Mouse (Mus musculus) forebrain, embryonic 10.5 days (tissue): ENCODE results near the gene Ppargc1a. TPM values are rescaled to one million over a fixed set of nuclear protein-coding genes. Genes with fewer than 3 reads are reported as not detected.

ENCODE experiments used
- DNase-seq: peaks from one replicate; pipeline ENCODE4 v3.0.0-alpha.2; 2017; ENCODE audit warnings: low spot score; ENCODE audit errors: extremely low spot score
- H3K27ac ChIP-seq: fragments of 300-500 bp; sonication (generic); 2 replicates; pipeline ENCODE4 v1.5.1; 2016; ENCODE audit warnings: mild to moderate bottlenecking
- H3K27me3 ChIP-seq: fragments of 300-500 bp; sonication (generic); 2 replicates; pipeline ENCODE4 v1.6.1; 2016; ENCODE audit warnings: mild to moderate bottlenecking; ENCODE audit not compliant: poor library complexity, severe bottlenecking
- H3K36me3 ChIP-seq: fragments of 300-500 bp; sonication (generic); replicated peaks from 2 replicates; pipeline ENCODE4 v1.6.1; 2016; ENCODE audit warnings: mild to moderate bottlenecking, moderate library complexity
- H3K4me1 ChIP-seq: fragments of 300-500 bp; sonication (generic); 2 replicates; pipeline ENCODE4 v1.6.1; 2016
- H3K4me3 ChIP-seq: fragments of 300-500 bp; sonication (generic); 2 replicates; pipeline ENCODE4 v1.5.1; 2016; ENCODE audit warnings: mild to moderate bottlenecking, moderate library complexity
- H3K9me3 ChIP-seq: fragments of 300-500 bp; sonication (generic); 2 replicates; pipeline ENCODE4 v1.6.1; 2016; ENCODE audit warnings: mild to moderate bottlenecking, moderate library complexity
- WGBS: fragments of 180-500 bp; shearing (Covaris S2); methylation state at CpG from one replicate; pipeline ENCODE4 v1.1.7; 2016; 5-methylcytosine and 5-hydroxymethylcytosine counted together
- polyA plus RNA-seq: library from polyadenylated mRNA; unstranded; fragments of >200 nt; fragmentation: Nextera tagmentation; extraction: Ambion mirVana; gene quantifications from 2 replicates; pipeline ENCODE4 v1.2.1, GENCODE M21; 2016

The Ppargc1a gene
- 2.0 and 2.6 TPM in 2 replicates for polyA plus RNA-seq

DNA sequence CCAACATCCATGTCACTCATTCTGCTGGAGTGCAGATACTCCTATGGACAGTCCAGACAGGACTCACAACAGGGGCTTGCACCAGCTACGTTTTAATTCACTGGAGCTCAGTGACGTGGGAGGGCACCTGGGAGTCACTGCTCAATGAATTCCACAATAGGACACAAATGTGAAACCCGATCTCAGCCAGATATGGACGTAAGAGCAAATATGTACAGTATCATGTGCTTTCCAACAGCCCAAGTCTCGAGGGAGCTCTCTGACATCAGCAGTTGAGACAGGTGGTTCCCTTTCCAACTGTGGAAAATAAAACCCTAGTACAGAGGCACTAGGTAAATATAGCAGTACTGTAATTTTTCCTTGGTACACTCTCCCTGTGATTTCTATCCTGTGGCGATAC is at the start of gene Ppargc1a:
Gene Ppargc1a, minus strand, starts transcription at position 68 of the 400 bp plus-strand sequence.
- no peak for DNase-seq
- H3K36me3 ChIP-seq, result no peaks in the 10 kb centered on the region
- no peak within 1 kb of the TSS for H3K27ac ChIP-seq
- no peak within 1 kb of the TSS for H3K4me3 ChIP-seq
- H3K9me3 ChIP-seq, result no peaks in the 10 kb centered on the region
- WGBS, result 77% methylated on average over 6 of the region's 6 CpGs
- H3K4me1 ChIP-seq, result peaks cover 11% of the 10 kb centered on the region
- H3K27me3 ChIP-seq, result no peaks in the 10 kb centered on the region

- DNase-seq, result no peak
Observed at GRCm38 (mm10) chr5:51616877-51617276, 49.4 kb upstream of the Ppargc1a start.

GRCm38 (mm10) chr5:51612049-51612448 is 44.5 kb upstream of the Ppargc1a start:
- no peaks in the 10 kb centered on the region for H3K27me3 ChIP-seq
- DNase-seq, result no peak
- H3K4me1 ChIP-seq, result no peaks in the 10 kb centered on the region
- H3K36me3 ChIP-seq, result no peaks in the 10 kb centered on the region
- H3K9me3 ChIP-seq, result no peaks in the 10 kb centered on the region
- H3K4me3 ChIP-seq, result no peak overlapping the region
- 93% methylated on average over 4 of the region's 4 CpGs for WGBS
- H3K27ac ChIP-seq, result no peak overlapping the region

More at GRCm38 (mm10) chr5:51616877-51617276, 49.4 kb upstream of the Ppargc1a start:
- Histone ChIP-seq H3K36me3 (no peaks in the 10 kb centered on the region), H3K27ac (no peak overlapping the region), H3K4me1 (no peaks in the 10 kb centered on the region), H3K9me3 (peaks cover 6% of the 10 kb centered on the region), H3K27me3 (no peaks in the 10 kb centered on the region), H3K4me3 (no peak overlapping the region)
- 82% methylated on average over 1 of the region's 1 CpGs for WGBS

DNA sequence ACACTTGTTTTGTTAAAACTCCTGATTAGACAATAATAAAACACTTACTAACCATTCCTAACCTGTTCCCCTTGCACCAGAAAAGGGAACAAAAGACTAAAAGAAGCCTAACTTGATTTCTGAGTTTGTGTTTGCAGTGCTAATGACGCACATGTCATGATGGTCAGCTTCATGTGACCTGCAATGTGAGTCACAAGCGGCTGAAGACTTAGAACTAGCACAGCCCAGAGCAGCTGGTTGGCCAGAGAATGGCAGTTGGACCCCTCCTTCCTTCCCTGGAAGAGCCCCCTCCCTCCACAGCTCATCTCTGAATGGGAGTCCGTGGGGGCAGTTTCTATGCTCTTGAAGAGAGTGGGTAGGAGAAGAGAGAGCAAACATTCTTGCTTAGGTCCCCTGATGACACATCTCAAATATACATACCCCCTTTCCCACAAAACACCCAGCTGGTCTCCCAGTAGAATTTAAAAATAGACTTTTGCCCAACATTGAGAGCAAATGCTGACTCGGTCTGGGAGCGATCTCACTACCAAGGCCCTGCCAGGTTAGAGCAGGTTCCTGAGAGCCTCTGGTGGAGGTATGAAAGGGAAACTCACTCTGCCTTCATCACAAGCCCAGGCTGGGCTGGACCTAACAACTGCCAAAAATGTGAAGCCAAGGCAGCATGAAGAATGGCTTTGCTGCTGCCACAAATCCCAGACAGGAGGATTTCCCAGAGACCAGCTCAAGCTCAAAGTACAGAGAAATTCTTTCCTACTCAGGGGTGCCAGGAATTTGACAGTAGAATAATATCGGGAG is 40.4 kb upstream of the Ppargc1a start:
- 86% methylated on average over 6 of the region's 6 CpGs for WGBS
- Histone ChIP-seq H3K4me1 (no peaks in the 10 kb centered on the region), H3K4me3 (no peak overlapping the region), H3K27ac (no peak overlapping the region), H3K27me3 (no peaks in the 10 kb centered on the region), H3K9me3 (no peaks in the 10 kb centered on the region), H3K36me3 (no peaks in the 10 kb centered on the region)
- no peak for DNase-seq

GRCm38 (mm10) chr5:51599549-51599948 is 32.0 kb upstream of the Ppargc1a start:
- Histone ChIP-seq H3K36me3 (no peaks in the 10 kb centered on the region), H3K27ac (no peak overlapping the region), H3K4me3 (no peak overlapping the region), H3K4me1 (no peaks in the 10 kb centered on the region), H3K9me3 (no peaks in the 10 kb centered on the region), H3K27me3 (no peaks in the 10 kb centered on the region)
- WGBS, result 87% methylated on average over 6 of the region's 6 CpGs
- DNase-seq, result no peak

DNA sequence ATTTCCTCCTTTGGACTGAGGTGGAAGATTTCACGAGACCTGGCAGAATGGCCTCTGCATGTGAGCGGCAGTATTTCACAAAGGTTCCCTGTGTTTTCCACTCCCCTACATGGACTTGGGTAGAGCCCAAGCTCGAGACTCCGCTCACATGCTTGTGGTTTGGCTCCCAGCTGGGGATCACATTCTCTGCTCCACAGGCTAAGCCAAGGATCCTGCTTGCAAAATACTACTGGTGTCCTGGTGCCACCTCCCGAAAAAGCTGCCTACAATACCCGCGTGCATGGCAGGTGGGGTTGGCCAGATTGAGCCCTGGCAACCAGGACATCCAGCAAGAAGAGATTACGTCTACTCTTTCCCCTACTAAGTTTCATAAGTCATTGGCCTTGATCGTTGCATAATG is 28.1 kb upstream of the Ppargc1a start:
- no peaks in the 10 kb centered on the region for H3K9me3 ChIP-seq
- no peak overlapping the region for H3K27ac ChIP-seq
- H3K36me3 ChIP-seq, result no peaks in the 10 kb centered on the region
- WGBS, result 94% methylated on average over 9 of the region's 9 CpGs
- H3K27me3 ChIP-seq, result no peaks in the 10 kb centered on the region
- no peak overlapping the region for H3K4me3 ChIP-seq
- H3K4me1 ChIP-seq, result 0 out of 2 replicates have a peak, but pooled peaks cover 5% of the 10 kb centered on the region
- no peak for DNase-seq

- DNase-seq, result no peak
- Histone ChIP-seq H3K27me3 (no peaks in the 10 kb centered on the region), H3K4me3 (no peak overlapping the region), H3K9me3 (no peaks in the 10 kb centered on the region), H3K36me3 (no peaks in the 10 kb centered on the region), H3K27ac (no peak overlapping the region), H3K4me1 (0 out of 2 replicates have a peak, but pooled peaks cover 5% of the 10 kb centered on the region)
- WGBS, result 76% methylated on average over 5 of the region's 5 CpGs
Observed at GRCm38 (mm10) chr5:51592206-51592605, 24.7 kb upstream of the Ppargc1a start.

GRCm38 (mm10) chr5:51591537-51592154 is 24.1 kb upstream of the Ppargc1a start:
- WGBS, result 52% methylated on average over 11 of the region's 11 CpGs
- Histone ChIP-seq H3K27me3 (no peaks in the 10 kb centered on the region), H3K4me3 (no peak overlapping the region), H3K36me3 (no peaks in the 10 kb centered on the region), H3K27ac (no peak overlapping the region), H3K4me1 (0 out of 2 replicates have a peak, but pooled peaks cover 5% of the 10 kb centered on the region), H3K9me3 (no peaks in the 10 kb centered on the region)
- DNase-seq, result no peak

- no peaks in the 10 kb centered on the region for H3K9me3 ChIP-seq
- H3K4me1 ChIP-seq, result no peaks in the 10 kb centered on the region
- no peaks in the 10 kb centered on the region for H3K27me3 ChIP-seq
- no peak overlapping the region for H3K4me3 ChIP-seq
- DNase-seq, result no peak
- no peak overlapping the region for H3K27ac ChIP-seq
- no peaks in the 10 kb centered on the region for H3K36me3 ChIP-seq
- WGBS, result 83% methylated on average over 2 of the region's 2 CpGs
Observed at GRCm38 (mm10) chr5:51586187-51586586, 18.7 kb upstream of the Ppargc1a start.

- no peaks in the 10 kb centered on the region for H3K36me3 ChIP-seq
- WGBS, result 84% methylated on average over 6 of the region's 6 CpGs
- no peak for DNase-seq
Observed at GRCm38 (mm10) chr5:51584987-51585386, 17.5 kb upstream of the Ppargc1a start.

GRCm38 (mm10) chr5:51584186-51584585 is 16.7 kb upstream of the Ppargc1a start:
- Histone ChIP-seq H3K36me3 (no peaks in the 10 kb centered on the region), H3K27ac (no peak overlapping the region), H3K4me1 (no peaks in the 10 kb centered on the region), H3K9me3 (no peaks in the 10 kb centered on the region), H3K27me3 (no peaks in the 10 kb centered on the region), H3K4me3 (no peak overlapping the region)
- DNase-seq, result no peak
- WGBS, result 90% methylated on average over 3 of the region's 3 CpGs

More at GRCm38 (mm10) chr5:51584987-51585386, 17.5 kb upstream of the Ppargc1a start:
- no peak overlapping the region for H3K27ac ChIP-seq
- H3K9me3 ChIP-seq, result no peaks in the 10 kb centered on the region
- H3K4me3 ChIP-seq, result no peak overlapping the region
- no peaks in the 10 kb centered on the region for H3K4me1 ChIP-seq
- H3K27me3 ChIP-seq, result no peaks in the 10 kb centered on the region

- H3K27ac ChIP-seq, result no peak overlapping the region
- H3K36me3 ChIP-seq, result no peaks in the 10 kb centered on the region
- H3K4me3 ChIP-seq, result no peak overlapping the region
- WGBS, result 76% methylated on average over 3 of the region's 3 CpGs
- H3K9me3 ChIP-seq, result no peaks in the 10 kb centered on the region
- H3K27me3 ChIP-seq, result no peaks in the 10 kb centered on the region
- no peak for DNase-seq
- no peaks in the 10 kb centered on the region for H3K4me1 ChIP-seq
Observed at GRCm38 (mm10) chr5:51583632-51584031, 16.1 kb upstream of the Ppargc1a start.

- 54% methylated on average over 4 of the region's 4 CpGs for WGBS
- Histone ChIP-seq H3K27ac (no peak overlapping the region), H3K4me1 (no peaks in the 10 kb centered on the region), H3K27me3 (no peaks in the 10 kb centered on the region), H3K36me3 (no peaks in the 10 kb centered on the region), H3K4me3 (no peak overlapping the region), H3K9me3 (no peaks in the 10 kb centered on the region)
- DNase-seq, result no peak
Observed at GRCm38 (mm10) chr5:51583030-51583429, 15.5 kb upstream of the Ppargc1a start.
